Mouse (Mus musculus) embryonic fibroblast, embryonic 13.5 days (primary cell): ENCODE results near the gene Tfap2b.

Experiments used
- CTCF ChIP-seq: IDR thresholded peaks from 2 replicates; pipeline ENCODE4 v1.5.1; 2011; ENCODE audit warnings: mild to moderate bottlenecking, control low read depth, low read length, moderate library complexity, borderline replicate concordance; ENCODE audit not compliant: insufficient read depth
- POLR2A ChIP-seq: IDR thresholded peaks from 2 replicates; pipeline ENCODE4 v1.6.1; 2011; ENCODE audit warnings: low read depth, mild to moderate bottlenecking, control low read depth, low read length, moderate library complexity

DNA sequence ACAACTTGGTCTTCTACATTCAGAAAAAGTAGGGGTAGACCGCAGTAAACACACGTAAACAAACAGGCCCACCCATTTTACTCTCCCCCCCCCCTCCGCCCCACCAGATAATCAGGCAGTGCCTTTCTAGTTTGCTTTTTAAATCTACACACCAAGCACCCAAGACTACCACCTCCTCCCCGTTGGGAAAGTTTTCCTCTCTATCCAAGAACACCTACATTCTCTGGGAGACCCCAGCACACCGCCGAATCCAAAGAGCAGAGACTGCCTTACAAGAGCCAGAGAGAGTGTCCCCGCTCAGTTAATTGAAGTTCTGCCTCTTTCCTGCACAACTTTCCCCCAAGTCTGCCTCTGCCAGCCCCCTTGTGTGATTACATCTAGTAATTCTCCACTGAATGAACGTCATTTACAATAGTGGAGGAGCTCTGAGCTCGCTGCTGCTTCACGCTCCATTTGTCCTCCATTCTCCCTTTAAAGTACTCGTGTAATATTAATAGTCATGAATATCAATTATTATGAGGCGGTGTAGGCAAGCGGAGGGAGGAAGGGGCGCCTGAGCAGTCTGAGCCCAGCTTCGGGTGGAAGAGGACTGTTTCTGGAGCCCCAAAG, 2.9 kb downstream of the Tfap2b start:
- TF ChIP-seq CTCF (no peak), POLR2A (no peak)
